Mouse (Mus musculus) ZHBTc4 (cell line): Measurements from ENCODE around the gene Rbfox2.

Source experiments
- DNase-seq: peaks from one replicate; pipeline ENCODE4 v3.0.0-alpha.2; 2011; ENCODE audit warnings: low read depth, low spot score

The Rbfox2 gene

DNA sequence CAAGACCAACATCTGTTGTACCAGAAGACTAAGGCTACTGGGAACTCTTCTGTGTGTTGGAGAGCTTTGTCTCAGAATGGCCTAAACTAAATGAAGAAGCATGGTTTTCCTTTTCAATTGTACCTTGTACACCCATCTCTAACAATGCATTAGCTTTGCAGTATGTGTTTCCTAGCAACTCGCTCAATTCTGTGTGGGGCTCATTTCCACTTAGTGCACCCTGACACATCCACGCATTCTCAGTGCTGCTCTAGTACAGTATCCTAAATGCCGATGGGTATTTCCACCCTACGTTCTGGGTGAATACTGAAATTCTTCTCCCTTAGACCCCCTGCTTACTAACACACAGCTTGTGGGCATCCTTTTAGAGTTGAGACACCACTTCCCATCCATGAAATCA, 71.3 kb downstream of the Rbfox2 start:
- DNase-seq = no peak

DNA sequence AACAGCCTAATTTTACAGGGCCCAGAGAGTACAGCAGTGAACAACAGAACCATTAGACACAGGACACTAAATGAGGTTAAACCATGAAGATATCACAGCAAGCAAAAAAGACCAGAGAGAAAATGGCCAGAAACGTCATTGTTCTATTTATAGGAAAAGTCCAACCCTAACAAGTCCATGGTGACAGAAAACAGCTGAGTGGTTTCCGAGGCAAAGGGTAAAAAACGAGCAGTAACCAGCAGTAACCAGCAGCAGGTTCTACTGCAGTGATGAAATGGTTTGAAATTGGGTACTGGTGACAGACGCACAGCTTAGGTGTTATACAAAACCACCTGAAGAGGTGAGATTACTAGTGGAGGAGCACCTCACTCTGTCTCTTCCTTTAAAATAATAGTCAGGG, 72.5 kb downstream of the Rbfox2 start:
- DNase-seq = no peak

DNA sequence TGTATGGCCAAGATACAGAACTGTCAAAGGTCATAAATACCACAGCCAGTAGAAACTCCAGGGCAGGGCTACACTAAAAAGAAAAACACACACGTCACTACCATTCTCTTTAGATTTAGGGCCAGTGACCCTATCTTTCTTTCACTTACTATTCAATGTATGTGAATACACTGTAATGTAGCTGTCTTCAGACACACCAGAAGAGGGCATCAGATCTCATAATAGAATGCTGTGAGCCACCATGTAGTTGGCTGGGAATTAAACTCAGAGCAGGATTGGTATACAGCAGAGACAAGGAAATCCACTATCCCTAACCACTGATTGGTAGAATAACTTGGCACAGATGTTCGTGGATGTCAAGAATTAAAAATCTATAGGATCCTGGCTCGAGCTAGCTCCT, 76.7 kb downstream of the Rbfox2 start:
- no peak for DNase-seq

DNA sequence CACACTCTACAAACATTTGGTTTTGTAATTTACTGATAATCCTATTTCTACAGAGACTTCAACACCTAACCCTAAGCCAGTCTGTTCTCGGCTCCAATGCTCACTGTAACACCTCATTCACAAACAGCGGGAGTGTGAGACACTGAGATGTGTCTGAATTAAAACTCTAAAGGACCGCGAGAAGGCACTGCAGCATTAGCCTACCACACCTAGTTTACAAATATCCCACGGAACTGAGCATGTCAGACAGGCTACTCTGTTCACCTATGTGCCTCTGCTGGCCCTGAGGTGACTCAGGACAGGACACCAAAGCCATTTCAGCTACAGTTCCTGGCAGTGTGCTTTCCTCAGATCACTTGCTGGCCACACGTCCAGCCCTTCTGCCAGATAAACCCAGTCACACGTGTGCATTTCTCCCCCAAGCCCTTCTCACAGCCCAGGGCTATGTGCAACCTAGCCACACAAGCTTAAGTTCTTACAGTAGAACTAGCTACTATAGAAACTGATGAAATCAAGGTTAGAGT, 79.9 kb downstream of the Rbfox2 start:
- DNase-seq = no peak

DNA sequence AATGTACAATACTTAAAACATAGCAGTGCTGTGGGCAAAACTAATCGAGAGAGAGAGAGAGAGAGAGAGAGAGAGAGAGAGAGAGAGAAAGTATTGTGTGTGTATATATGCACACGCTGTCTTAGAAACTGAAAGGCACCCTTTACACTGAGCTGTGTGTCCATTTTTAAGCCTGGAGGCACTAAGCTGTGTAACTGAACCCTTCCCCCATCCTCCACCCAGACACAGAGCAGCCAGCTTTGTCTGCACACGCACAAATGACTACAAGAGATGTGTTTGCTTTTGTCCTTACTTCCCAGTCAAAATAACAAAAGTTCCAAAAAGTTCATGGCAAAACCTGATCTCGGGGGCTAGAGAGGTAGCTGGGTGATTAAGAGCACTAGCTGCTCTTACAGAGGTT, 80.9 kb downstream of the Rbfox2 start:
- no peak for DNase-seq

DNA sequence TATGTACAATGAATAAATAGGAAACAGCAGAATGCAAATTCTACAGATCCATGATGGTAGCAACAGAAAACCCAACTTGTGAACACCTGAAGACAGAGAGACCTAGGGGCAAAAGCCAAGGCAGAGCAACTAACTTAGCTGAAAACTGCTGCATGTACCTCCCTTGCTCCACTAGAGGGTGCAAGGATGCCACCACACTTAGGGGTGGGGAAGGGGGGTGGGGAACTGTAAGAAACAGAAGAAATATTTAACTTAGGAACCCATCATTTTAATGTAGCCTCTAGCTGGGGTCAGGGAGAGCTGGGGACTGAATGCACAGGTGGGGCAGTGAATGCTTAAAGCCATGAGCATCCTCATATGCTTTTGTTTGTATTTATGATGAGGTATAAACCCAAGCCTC, 81.5 kb downstream of the Rbfox2 start:
- peak; percentile 74 for DNase-seq

DNA sequence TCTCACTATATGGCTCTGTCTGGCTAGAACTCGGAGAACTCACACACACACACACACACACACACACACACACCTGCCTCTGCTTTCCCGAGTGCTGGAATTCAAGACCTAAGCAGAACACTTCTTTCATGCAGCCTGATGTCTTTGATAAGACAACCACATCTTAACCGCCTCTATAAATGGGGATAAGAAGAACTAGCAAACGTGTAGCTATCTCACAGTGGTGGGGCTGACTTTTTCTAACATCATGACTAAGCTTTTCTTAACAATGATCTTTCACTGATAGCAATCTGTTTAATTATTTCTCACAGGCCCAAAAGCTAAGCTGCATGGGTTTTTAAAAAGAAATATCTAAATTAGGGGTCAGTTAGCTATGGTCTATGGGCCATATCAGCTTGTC, 86.0 kb downstream of the Rbfox2 start:
- no peak for DNase-seq

DNA sequence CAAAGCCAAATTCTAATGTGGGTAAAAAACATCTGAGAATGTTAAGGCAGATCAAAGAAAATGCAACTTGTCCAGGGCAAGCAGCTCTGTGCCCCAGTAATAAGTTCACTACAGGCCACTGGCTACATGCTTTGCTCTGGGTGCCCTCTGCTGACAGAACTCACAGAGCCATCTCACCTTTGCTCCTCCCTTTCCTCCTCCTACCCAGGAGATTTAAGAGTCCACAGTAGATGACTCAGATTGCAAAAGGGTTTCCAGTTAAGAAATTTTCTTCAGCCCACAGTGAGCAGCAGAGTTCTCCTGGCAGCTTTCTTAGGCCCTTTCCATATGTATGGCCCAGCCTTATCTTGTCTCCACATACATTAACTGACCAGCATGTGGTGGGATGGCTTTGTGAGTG, 86.7 kb downstream of the Rbfox2 start:
- peak; percentile 37 for DNase-seq

DNA sequence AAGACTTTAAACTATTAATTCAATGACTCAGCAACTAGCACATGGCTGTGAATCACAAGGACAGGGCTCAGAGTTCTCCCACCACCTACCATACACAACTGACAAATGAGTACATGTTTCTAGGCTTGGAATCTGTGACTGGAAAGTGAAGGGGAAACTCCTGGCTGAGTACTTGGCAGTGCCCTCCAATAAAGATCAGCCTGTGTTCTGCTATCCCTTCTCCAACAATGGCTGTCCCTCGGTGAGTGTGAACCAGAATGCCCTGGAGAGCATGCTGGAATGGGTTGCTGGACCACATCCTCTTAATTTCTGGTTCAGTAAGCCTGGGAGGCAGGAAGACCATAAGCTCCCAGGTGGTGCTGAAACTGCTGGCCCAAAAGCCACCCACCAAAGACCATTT, 87.2 kb downstream of the Rbfox2 start:
- DNase-seq = no peak

DNA sequence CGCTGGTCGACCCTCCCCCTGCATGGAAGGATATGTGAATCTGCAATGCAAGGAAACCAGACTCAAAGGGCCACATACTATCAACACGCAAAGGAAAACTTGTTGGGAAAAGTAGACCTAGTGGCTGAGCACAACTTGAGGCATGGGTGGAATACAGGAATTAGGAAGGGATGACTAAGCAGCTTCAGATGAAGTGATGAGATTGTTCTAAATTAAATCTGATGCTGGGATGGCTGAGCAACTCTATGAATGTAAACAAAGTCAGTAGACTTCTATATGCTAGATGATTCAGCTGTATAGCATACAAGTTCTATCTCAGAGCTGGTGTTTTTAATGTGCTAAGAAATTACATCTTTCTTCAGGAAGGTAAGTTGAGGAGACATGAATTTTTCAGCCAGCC, 88.8 kb downstream of the Rbfox2 start:
- DNase-seq = no peak

DNA sequence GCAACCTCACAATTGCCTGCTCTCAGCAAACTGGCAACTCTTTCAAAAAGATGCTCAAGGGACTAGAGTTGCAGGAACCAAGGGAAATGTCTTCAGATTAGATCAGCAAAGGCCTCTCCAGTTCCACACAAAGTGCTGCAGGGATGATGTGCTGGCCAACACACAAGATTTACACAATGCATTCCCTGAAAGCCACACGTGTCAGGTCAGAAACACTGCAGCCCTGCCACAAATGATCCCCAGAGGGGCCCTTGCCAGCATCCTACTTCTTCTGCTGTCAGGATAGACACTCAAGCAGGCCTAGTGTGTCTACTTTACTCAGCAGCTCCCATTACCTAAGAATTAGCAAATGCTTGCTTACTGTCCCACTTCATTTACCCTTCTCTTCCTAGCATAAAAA, 89.3 kb downstream of the Rbfox2 start:
- DNase-seq = no peak

DNA sequence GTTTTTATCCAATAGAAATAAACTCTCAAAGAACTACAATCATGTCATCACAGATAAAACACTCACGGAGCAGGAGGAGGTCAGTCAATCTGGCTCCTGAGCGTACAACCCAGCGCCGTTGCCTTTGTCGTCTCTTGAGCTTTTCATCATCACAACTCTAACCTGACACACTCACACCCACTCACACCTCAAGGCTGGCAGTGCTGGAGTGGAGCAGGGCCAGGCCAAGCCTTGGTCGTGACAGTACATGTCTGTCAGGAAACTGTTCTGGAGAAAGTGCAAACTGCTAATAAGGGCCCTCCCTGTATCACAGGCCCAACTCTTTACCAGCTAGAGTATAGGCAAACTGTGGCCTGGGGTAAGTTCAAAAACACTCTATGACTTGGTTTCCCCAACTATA, 90.1 kb downstream of the Rbfox2 start:
- DNase-seq = no peak

DNA sequence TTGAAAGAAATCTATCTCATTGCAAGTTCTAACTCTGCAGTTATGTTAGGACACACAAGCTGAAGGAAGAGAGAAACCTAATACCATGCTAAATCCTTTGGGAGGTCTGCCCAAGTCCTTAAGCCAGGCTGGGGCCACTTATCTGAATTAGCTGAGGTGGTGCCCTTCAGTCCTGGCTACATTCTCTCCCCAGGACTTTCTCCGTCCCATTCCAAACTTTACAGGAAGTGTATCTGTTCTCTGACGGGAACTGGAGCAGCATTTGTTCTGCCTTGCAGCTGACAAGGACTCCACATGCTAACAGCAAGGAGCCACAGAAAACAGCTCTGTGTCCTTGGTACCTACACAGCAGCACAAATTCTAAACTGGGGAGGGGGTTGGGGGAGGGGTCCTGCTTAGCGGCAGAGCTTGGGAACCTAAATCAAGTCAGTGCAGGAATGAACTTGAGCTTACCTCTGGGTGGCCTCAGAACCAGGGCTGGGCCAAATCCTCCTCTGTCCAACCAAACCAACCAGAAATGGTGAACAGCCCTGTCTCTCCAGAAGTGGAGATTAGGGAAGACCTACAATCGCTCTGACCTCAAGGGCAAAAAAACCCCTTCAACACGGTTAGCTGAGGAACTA, 91.5 kb downstream of the Rbfox2 start:
- DNase-seq = peak; percentile 59

DNA sequence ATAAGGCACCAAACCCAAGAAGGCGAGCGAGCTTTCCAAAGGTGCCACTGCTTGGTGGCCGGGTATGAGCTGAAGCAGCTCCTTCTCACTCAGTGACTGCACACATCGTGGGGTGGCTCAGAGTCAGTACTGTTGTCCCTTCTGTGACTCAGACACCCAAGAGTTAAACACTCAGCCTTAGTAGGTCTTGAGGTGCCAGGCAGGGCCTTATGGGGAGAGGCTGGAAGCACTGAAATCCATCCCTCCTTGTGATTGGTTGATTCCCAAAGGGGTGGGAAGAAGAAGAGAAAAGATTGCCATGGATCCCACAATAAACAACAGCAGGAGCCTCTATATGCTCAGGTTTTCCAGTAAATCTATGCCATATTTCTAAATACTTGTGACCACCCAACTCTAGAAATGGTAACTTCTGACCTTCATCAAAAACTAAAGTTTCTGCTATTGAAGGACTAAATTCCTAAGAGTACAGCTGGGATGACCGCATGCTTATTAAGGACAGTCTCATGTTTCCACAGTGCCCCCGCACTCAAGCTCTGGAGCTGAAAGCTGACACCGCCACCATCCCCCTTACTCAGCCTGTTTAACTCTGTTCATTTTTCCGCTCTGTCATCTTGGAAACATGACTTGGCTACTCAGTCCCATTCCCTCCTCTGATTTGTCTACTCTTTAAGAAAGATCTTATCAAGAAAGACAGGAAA, 92.2 kb downstream of the Rbfox2 start:
- peak; percentile 49 for DNase-seq

DNA sequence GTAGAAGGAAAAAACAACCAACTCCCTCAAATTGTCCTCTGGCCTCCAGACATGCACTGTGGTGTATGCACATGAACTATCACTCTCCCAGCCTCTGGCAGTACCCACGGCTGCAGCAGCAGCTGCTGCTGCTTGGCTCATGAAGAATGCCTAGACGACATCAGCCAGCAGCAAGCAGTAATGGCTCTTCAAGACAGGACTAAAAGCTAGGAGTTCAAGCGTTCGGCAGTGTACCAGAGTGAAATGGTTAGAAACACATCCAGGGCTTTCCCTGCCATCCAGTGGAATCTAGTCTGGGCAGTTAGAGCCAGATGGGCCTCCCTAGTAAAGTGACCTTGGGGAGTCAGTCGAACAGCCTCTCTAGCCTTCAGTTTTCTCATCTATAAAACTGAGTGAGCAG, 93.0 kb downstream of the Rbfox2 start:
- peak; percentile 47 for DNase-seq

DNA sequence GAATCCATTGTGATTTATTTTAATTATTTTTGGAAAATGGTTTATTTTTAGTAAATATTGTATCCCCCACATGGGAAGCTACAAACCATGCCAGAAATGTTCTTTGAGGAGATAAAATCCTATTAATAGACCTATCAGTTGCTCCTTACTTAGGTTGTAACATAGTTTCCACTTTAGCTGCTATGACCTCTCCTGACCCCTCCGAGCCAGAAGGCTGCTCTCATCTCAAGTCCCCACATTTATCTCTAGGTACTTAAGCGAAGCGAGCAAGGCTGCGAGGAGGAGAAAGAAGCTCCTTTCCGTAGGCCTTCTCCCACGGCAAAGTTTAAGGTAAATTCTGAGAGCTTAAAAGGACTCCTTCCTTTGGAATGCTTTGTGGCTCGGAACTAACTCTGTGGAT, 94.0 kb downstream of the Rbfox2 start:
- DNase-seq = no peak

DNA sequence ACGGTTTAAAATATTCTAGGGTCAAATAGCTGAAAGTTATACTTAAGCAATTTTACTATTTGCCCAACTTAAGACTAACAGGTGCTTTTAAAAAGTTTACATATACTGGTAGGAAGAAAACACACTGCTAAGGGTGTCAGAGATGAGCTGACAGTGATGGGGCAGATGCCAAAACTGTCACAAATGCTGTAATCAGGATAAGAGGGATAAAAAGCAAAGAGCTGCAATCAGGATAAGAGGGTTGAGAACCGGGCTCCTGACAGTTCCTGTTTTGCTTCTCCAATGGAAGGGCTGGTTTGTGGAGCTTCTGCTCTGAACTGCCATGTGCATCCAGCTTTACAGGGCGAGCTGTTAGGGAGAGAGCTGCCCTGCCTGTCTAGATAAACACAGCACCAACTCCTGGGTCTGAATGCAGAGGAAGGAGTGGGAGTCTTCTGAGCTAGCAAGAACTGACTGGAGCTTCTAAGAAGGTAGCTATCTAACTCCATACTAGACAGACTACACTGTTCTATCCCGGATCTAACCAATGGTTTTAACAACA, 94.5 kb downstream of the Rbfox2 start:
- DNase-seq = no peak

DNA sequence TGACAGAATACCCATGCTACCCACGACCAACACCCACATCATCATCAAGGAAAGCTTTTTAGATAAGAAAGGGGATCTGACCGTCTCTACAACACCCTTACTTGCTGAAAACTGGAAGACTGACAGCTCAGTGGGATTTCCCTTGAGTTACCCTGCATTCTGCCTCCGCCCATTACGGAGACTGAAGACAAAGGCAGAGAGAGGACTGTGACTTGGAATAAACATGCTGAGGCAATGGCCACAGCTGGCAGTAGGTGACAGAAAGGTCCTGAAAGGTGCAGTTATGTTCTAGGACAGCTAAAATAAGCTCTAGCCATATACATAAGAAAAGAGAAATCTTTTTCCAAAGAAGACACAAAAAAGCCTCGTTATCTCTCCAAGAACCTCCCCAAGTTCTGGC, 99.8 kb downstream of the Rbfox2 start:
- peak; percentile 63 for DNase-seq

DNA sequence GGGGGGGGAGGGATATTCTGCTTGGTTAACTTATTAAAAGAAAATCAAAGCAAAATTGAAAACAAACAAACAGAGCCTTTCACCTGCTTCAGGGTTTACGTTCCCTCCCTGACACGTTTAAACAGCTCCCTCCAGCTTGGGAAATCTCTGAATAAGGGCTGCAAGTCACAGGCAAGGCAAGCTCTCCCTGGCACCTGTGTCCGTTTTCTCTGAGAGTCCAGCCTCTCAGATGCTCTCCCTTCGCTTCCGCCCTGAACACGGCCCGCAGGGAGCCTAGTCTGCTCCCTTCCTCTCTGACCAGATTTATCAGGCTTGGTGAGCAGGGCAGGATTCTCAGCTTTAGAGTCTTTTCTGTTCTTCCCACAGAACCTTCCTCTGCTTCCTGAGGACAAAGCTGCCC, 101.9 kb downstream of the Rbfox2 start:
- no peak for DNase-seq

DNA sequence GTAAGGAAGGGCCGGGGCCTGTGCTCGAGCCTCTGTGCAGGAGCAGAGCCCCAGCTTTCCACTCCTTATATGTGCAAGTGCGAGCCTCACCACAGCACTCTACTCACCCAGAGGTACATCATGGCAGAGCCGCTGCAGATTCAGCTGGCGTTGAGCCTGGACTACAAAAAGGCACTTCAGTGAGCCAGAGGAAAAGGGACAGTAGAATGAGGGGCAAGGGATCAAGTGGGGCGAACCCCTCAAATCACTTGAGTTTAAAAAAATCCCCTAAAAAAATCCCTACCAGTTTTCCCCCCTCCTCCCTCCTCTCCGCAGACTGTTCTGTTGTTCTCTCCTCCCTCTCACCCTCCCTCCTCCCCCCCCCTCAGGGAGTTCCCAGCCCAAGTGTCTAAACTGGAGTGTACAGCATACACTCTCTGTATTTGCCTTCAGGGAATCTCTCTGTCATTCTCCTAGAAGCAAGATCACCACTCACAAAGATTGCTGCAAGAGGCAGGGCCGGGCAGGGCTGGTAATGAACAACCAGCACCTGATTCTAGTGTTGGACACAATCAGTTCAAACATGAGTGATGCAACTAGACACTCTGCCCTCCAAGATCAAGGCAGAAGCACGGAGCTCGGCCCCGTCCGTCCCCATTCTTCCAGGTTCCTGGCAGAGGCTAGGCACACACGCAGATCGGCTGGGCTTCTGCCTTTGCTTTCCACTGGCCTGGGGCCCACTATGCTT, 103.4 kb downstream of the Rbfox2 start:
- DNase-seq = peak; percentile 74

DNA sequence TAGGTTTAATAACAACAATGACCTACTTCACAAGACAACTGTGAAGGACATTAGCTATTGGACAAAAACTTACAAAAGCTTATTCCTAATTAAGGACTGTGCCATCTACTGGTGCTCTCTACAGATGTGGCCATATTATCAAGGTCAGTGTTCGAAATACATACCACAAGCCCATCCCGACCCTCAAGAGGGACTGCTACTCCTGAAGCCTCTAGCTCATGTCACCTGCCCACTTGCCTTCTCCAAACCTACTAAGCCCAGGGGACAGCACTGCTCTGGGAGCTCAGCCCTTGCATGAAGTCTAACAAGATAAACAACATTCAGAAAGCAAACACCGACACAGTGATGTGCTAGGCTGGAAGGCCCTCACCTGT, 103.9 kb downstream of the Rbfox2 start:
- DNase-seq = no peak

DNA sequence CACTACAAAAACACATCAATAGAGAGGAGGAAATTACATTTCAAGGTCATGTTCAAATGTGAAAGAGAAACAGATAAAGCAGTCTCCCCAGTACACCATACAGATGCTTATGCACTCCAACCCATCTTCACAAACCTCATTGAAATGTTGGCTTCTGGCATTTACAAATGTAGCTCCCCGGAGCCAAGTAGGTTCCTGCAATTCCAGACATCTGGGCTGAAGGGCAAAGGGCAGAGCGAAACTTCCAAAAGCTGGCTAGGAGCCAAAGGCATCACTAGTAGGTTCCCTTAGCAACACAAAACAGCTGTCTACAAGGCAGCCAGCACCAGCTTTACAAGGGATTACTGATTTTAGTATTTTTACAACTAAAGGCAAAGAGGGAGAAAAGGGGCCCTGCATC, 104.6 kb downstream of the Rbfox2 start:
- DNase-seq = peak; percentile 89

DNA sequence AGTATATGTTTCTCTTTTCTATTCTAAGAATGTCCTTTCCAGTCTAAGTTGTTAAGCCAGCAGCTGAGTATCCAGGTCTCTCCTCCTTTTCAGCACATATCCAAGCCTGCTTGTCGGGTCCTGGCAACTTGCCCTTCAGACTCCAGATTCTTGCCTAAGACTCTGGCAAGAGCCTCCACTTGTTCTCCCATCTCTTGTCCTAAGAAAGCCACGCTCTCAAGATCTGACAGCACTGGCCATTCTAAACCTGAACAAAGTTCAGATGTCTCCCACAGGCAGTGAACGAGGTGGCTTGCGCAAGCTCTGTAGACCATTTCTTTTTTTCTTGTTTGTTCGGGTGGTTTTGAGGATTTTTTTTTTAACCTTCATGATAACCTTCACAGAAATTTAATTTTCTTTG, 110.0 kb downstream of the Rbfox2 start:
- no peak for DNase-seq
